Mouse (Mus musculus) hindbrain, embryonic 16.5 days (tissue): ENCODE measurements around the gene Sirpb1a. TPM values are rescaled to one million over a fixed set of nuclear protein-coding genes. Genes with fewer than 3 reads are reported as not detected.
"Not testable (repeated sequence)": the region's sequence is repeated elsewhere in the genome, so short reads cannot be mapped to it uniquely, and the experiment has no call there.

ENCODE experiments used
- ATAC-seq: fragments of 200-750 bp; cut with Nextera tagmentation; 2 replicates; pipeline ENCODE4 v1.8.0; 2017; ENCODE audit warnings: moderate TSS enrichment, moderate library complexity
- H3K27ac ChIP-seq: fragments of 300-500 bp; sonication (generic); 2 replicates; pipeline ENCODE4 v1.5.1; 2014; ENCODE audit warnings: low read depth, mild to moderate bottlenecking, control low read depth, low read length, moderate library complexity
- H3K27me3 ChIP-seq: fragments of 300-500 bp; sonication (generic); replicated peaks from 2 replicates; pipeline ENCODE4 v1.6.1; 2014; ENCODE audit warnings: low read length; ENCODE audit not compliant: control insufficient read depth, insufficient read depth
- H3K36me3 ChIP-seq: fragments of 300-500 bp; sonication (generic); 2 replicates; pipeline ENCODE4 v1.6.1; 2014; ENCODE audit warnings: mild to moderate bottlenecking, low read length, moderate library complexity, mixed read lengths; ENCODE audit not compliant: control insufficient read depth, insufficient read depth
- H3K4me1 ChIP-seq: fragments of 300-500 bp; sonication (generic); 2 replicates; pipeline ENCODE4 v1.6.1; 2014; ENCODE audit warnings: low read depth, low read length; ENCODE audit not compliant: control insufficient read depth, insufficient read depth
- H3K4me2 ChIP-seq: fragments of 300-500 bp; sonication (generic); 2 replicates; pipeline ENCODE4 v1.6.1; 2014; ENCODE audit warnings: mild to moderate bottlenecking, low read length, control low read depth, moderate library complexity
- H3K4me3 ChIP-seq: fragments of 300-500 bp; sonication (generic); 2 replicates; pipeline ENCODE4 v1.5.1; 2014; ENCODE audit warnings: mild to moderate bottlenecking, low read length, control low read depth, moderate library complexity
- H3K9ac ChIP-seq: fragments of 300-500 bp; sonication (generic); 2 replicates; pipeline ENCODE4 v1.6.1; 2014; ENCODE audit warnings: low read depth, mild to moderate bottlenecking, control low read depth, low read length, moderate library complexity
- H3K9me3 ChIP-seq: fragments of 300-500 bp; sonication (generic); 2 replicates; pipeline ENCODE4 v1.6.1; 2014; ENCODE audit warnings: mild to moderate bottlenecking, low read length, moderate library complexity; ENCODE audit not compliant: control insufficient read depth
- WGBS: fragments of 180-500 bp; shearing (Covaris S2); extraction: QIAGEN DNeasy Blood & Tissue Kit; methylation state at CpG from one replicate; pipeline ENCODE4 v1.1.7; 2014; 5-methylcytosine and 5-hydroxymethylcytosine counted together
- polyA plus RNA-seq: library from polyadenylated mRNA; unstranded; fragments of >200 nt; fragmentation: Nextera tagmentation; extraction: Ambion mirVana; gene quantifications from 2 replicates; pipeline ENCODE4 v1.2.1, GENCODE M21; 2015

Sirpb1a gene
- not detected in 2 replicates for polyA plus RNA-seq

DNA sequence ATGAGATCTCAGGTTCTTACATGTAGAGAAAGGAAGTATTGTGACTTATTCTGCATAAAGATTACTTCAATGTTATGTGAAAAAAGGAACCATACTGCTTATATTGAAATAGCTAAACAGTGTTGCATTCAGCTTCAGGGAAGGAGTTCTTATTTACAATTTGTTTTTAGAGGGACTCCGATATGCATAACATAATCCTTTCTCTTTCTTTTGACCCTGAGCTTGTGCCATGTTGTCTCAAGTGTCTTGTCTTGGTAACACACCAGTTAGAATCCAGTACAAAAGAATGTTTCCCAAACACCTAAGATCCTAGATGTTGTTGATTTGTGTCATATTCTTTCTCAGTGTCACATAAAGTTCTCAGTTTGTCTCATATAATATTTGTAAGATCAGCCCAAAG lies at the start of gene Sirpb1a:
Gene Sirpb1a, minus strand, starts transcription at position 74 of the 400 bp plus-strand sequence.
- H3K27ac ChIP-seq, H3K4me2 ChIP-seq, ATAC-seq, H3K36me3 ChIP-seq, H3K9me3 ChIP-seq, H3K27me3 ChIP-seq, H3K4me1 ChIP-seq, H3K9ac ChIP-seq, H3K4me3 ChIP-seq: not testable (repeated sequence)
- 88% methylated on average over 1 of the region's 1 CpGs for WGBS

DNA sequence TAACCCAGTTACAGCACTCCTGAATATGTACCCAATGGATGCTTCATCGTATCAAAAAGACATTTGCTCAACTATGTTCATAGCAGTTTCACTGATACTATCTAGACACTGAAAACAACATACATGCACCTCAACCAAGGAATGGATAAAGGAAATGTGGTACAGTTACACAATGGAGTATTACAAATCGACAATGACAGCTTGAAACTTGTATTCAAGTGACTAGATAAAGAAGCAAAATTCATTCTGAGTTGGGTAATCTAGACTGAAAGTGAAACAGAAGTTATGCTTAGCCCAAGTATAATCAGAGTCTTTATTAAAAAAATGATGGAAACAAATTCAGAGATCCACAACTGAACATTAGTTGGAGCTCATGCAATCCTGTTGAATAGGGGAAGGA lies 48.5 kb upstream of the Sirpb1a start:
- not testable (repeated sequence) for ATAC-seq, H3K27ac ChIP-seq, H3K36me3 ChIP-seq, H3K4me2 ChIP-seq, H3K4me3 ChIP-seq, H3K9ac ChIP-seq, H3K4me1 ChIP-seq, H3K9me3 ChIP-seq, H3K27me3 ChIP-seq
- 89% methylated on average over 1 of the region's 2 CpGs for WGBS

DNA sequence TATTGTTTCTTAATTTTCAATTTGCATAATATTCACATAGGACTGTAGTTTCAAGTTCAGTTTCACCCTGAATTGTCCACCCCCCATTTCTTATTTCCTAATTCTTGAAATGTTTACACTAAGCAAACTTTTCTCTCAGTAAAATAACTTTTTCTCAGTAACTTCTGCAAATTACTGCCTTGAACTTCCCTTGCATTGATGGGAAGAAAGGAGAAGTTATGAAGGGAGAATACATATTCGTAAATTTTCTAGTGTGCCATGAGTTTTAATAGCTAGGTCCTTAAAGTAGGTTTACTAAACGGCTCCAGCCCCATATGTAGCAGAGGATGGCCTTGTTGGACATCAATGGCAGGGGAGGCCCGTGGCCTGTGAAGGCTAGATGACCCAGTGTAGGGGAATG lies 43.8 kb upstream of the Sirpb1a start:
- not testable (repeated sequence) for H3K27me3 ChIP-seq, H3K9me3 ChIP-seq, H3K9ac ChIP-seq, H3K36me3 ChIP-seq, H3K27ac ChIP-seq, ATAC-seq, H3K4me3 ChIP-seq, H3K4me2 ChIP-seq, H3K4me1 ChIP-seq
- WGBS = 82% methylated on average over 1 of the region's 3 CpGs

DNA sequence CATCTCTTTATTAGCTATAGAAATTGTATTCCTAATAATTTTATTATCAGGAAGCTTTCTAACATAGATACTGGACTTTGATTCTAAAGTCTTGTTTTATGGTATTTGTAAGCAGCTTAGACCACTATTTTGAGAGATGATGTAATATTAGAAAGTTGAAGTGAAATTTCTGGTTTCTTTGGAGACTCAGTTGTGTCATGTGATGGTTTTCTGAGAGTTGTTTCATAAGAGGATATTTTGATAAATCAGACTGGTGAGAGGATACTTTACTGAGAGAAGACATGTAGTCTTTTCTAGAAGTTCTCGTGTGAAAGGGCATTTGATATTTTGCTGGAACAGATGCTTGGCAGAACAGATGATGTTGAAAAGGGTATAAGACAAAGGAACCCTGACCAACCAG lies 17.6 kb upstream of the Sirpb1a start:
- ATAC-seq, H3K9ac ChIP-seq, H3K4me1 ChIP-seq, H3K4me2 ChIP-seq, H3K9me3 ChIP-seq, H3K4me3 ChIP-seq, H3K27me3 ChIP-seq, H3K36me3 ChIP-seq, H3K27ac ChIP-seq: not testable (repeated sequence)
- 83% methylated on average over 1 of the region's 1 CpGs for WGBS

DNA sequence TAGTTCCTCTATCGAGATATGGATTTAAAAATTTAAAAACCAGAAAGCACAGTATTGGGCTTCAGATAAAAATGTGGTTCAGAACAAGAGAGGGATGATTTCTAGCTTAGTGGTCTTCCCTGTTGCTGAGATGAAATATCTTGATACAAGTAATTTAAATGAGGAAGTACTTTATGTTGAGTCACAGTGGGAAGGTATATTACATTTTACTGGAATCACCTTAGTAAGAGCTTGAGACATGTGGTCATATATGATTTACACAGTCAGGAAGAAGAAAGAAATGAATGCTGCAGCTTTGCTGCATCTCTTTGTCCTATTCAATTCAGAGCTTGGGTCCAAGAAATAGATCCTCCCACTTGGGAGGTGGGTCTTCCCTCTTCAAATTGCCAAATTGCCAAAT lies 13.5 kb upstream of the Sirpb1a start:
- not testable (repeated sequence) for ATAC-seq, H3K4me3 ChIP-seq, H3K9me3 ChIP-seq, H3K9ac ChIP-seq, H3K4me2 ChIP-seq, H3K4me1 ChIP-seq, H3K36me3 ChIP-seq, H3K27ac ChIP-seq, H3K27me3 ChIP-seq
- 69% methylated on average over 1 of the region's 1 CpGs for WGBS

DNA sequence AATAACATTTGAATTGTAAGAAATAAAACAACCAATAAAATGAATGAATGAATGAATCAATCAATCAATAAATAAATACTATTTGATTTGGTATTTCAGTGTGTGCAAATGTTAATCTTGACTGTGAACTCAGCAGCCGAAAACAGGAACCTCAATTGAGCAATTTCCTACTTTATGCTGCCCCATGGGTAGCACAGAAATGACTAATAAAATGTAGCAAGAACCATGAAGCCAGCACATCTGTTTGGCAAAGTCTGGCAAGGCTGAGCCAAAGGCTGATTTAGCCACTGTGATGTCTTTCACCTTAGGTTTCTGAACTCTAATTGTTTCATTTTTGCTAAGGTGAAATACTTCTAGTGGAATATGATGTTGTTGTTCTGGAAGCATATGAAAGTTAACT lies 1.6 kb upstream of the Sirpb1a start:
- no peak overlapping the region for H3K9ac ChIP-seq
- no peaks in the 10 kb centered on the region for H3K27me3 ChIP-seq
- H3K4me1 ChIP-seq = no peaks in the 10 kb centered on the region
- no peaks in the 10 kb centered on the region for H3K9me3 ChIP-seq
- no peak overlapping the region for H3K27ac ChIP-seq
- H3K4me3 ChIP-seq = no peak overlapping the region
- no peak for ATAC-seq
- no peak overlapping the region for H3K4me2 ChIP-seq
- WGBS = 81% methylated on average over 1 of the region's 1 CpGs
- no peaks in the 10 kb centered on the region for H3K36me3 ChIP-seq

DNA sequence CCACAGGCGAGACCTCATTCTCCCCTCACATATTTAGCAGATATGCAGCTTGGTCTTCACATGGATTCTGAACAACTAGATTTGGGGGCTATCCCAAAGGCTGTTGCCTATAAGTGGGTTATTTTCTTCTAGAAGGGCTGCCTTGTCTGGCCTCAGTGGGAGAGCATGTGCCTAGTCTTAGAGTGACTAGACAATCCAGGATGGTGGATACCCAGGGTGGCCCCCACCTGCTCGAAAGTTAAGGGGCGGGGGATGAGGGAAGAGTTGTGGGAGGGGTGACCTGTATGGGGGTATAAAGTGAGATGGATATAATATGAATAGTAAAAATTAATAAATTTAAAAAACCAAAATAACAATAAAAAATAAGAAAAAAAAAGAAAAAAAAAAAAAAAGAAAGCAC lies 70.6 kb downstream of the Sirpb1a start:
- H3K9me3 ChIP-seq, H3K4me2 ChIP-seq, H3K4me3 ChIP-seq, H3K27ac ChIP-seq, H3K27me3 ChIP-seq, H3K9ac ChIP-seq, ATAC-seq, H3K4me1 ChIP-seq, H3K36me3 ChIP-seq: not testable (repeated sequence)
- 89% methylated on average over 3 of the region's 3 CpGs for WGBS

DNA sequence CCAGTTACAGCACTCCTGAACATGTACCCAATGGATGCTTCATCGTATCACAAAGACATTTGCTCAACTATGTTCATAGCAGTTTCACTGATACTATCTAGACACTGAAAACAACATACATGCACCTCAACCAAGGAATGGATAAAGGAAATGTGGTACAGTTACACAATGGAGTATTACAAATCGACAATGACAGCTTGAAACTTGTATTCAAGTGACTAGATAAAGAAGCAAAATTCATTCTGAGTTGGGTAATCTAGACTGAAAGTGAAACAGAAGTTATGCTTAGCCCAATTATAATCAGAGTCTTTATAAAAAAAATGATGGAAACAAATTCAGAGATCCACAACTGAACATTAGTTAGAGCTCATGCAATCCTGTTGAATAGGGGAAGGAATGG lies 76.0 kb downstream of the Sirpb1a start:
- H3K27me3 ChIP-seq = not testable (repeated sequence)

DNA sequence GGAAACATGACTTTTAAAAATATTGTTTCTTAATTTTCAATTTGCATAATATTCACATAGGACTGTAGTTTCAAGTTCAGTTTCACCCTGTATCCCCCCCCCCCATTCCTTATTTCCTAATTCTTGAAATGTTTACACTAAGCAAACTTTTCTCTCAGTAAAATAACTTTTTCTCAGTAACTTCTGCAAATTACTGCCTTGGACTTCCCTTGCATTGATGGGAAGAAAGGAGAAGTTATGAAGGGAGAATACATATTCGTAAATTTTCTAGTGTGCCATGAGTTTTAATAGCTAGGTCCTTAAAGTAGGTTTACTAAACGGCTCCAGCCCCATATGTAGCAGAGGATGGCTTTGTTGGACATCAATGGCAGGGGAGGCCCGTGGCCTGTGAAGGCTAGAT lies 80.7 kb downstream of the Sirpb1a start:
- H3K9ac ChIP-seq, H3K4me1 ChIP-seq, ATAC-seq, H3K4me2 ChIP-seq, H3K4me3 ChIP-seq, H3K27ac ChIP-seq, H3K36me3 ChIP-seq, H3K27me3 ChIP-seq, H3K9me3 ChIP-seq: not testable (repeated sequence)
- 76% methylated on average over 3 of the region's 3 CpGs for whole genome bisulfite sequencing

More for the DNA sequence above, 76.0 kb downstream of the Sirpb1a start:
- not testable (repeated sequence) for H3K27ac ChIP-seq, ATAC-seq, H3K4me3 ChIP-seq, H3K9ac ChIP-seq, H3K4me2 ChIP-seq, H3K9me3 ChIP-seq, H3K36me3 ChIP-seq, H3K4me1 ChIP-seq
- WGBS = 90% methylated on average over 1 of the region's 2 CpGs

DNA sequence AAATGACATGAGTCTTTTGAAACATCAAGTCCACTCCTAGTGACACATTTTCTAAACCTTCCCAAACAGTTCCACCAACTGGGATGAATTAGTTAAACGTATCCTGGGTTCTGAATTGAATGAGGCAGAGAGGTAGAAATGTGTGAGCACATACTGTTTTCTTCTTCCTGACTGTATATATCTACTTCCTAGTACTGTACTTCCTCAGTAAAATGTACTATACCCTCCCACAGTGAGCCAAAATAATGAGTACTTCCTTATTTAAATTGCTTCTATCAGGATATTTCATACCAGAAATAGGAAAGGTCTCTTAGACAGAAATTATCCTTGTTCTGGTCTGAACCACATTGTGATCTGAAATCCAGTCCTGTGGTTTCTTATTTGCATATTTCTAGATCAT lies 86.0 kb downstream of the Sirpb1a start:
- Histone ChIP-seq H3K36me3 (no peaks in the 10 kb centered on the region), H3K9ac (no peak overlapping the region), H3K4me3 (no peak overlapping the region), H3K9me3 (no peaks in the 10 kb centered on the region), H3K4me1 (no peaks in the 10 kb centered on the region), H3K27ac (no peak overlapping the region), H3K27me3 (no peaks in the 10 kb centered on the region), H3K4me2 (no peak overlapping the region)
- WGBS = 89% methylated on average over 1 of the region's 1 CpGs
- ATAC-seq = no peak
